Mouse (Mus musculus): ENCODE measurements around the gene Ddt. TPM values are rescaled to one million over a fixed set of nuclear protein-coding genes. Genes with fewer than 3 reads are reported as not detected.

The Ddt gene
- polyA plus RNA-seq (2012; rRNA removed) (53.7 and 74.9 TPM in 2 replicates), polyA plus RNA-seq (2014; fragmentation: Nextera tagmentation; extraction: Ambion mirVana) (70.3 and 78.2 TPM in 2 replicates)

DNA sequence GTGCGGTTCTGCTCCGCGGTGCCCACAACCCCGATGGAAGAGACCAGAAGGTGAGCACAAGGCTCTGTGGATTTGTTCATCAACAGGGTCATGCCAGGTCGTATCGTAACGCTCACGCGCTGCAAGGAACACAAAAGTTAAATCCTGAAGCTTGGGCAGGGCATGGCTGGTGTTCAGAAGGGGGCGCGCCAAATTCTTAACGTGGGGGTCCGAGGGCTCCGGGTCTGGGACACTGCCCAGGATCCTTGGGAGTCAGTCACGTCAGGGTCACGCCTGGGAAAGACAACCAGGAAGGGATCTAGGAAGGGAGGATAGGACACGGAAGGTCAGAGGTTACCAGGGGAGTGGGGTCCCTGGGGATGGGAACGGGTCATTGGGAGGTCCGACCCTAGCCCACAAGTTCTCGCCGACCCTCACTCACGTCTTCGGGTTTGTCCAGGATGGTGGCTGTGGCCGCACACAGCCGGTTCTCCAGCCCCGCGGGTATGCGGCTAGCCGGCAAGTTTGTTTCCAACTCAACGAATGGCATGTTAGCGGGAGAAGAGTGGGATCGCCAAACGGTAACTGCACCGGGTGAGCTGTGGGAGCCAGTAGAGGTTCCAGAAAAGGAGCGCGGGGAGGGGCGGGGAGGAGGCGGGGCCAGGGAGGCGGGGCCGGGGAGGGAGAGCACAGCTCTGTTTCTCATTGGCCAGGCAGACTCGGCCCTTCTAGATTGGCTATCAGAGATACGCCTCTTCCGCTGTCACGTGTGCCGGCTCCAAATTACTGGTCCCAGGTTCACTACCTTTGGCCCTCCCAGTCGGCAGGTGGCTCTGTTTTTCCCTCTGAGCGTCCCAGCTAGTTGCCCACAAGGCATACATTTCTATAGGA lies at the start of gene Ddt:
Gene Ddt (minus strand): TSS at position 620 of the 870 bp plus-strand sequence.
- Histone ChIP-seq H3K36me3 (ENCODE audit: control insufficient read depth, insufficient read depth, low read length) (no peaks in the 10 kb centered on the region), H3K9ac (ENCODE audit: low read depth, low read length, severe bottlenecking) (peak within 1 kb of the TSS; percentile 58), H3K4me3 (replicated peaks; ENCODE audit: low read length) (peak within 1 kb of the TSS; percentile 59), H3K4me2 (replicated peaks; ENCODE audit: low read depth, low read length, severe bottlenecking) (peak within 1 kb of the TSS; percentile 71), H3K27me3 (ENCODE audit: control insufficient read depth, insufficient read depth, low read length) (no peaks in the 10 kb centered on the region), H3K9me3 (ENCODE audit: control insufficient read depth, low read length) (no peaks in the 10 kb centered on the region), H3K4me1 (ENCODE audit: control insufficient read depth, insufficient read depth, low read length) (peaks cover 11% of the 10 kb centered on the region; the same call in 1 of the 2 replicates), H3K27ac (replicated peaks; ENCODE audit: low read depth, low read length) (no peak within 1 kb of the TSS)
- DNase-seq (ENCODE audit: low spot score) = peak; percentile 94
- ATAC-seq (ENCODE audit: low FRiP score, low read depth) = peak; percentile 96
- no peak for TF ChIP-seq POLR2A (IDR thresholded peaks at IDR 0.05; ENCODE audit: borderline replicate concordance, extremely low read depth, insufficient read depth, insufficient read length)
- under 1% methylated on average over 44 of the region's 47 CpGs for WGBS

DNA sequence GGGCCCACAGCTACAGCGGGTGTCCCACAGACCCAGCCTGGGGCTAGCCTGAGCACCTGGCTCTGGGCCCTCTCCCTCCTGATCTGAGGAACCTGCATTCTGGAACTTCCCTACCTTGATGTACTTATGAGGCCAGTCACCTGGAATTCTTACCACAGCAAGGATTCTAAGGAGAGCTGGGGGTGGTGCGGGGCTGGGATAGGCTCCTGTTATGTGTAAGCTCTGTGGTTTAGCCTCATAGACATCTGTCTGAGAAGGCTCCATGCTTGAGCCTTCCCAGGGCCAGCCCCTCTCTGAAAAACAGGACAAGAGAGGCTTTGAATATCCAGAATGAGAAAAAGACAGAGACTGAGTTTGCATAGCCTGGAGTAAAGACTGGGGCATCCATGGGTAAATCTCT lies 49.2 kb upstream of the Ddt start, which contains the start of gene Gstt4:
Gene Gstt4 (minus strand): TSS at position 101 of the 400 bp plus-strand sequence.
- Histone ChIP-seq H3K9me3 (ENCODE audit: control insufficient read depth, low read length) (no peaks in the 10 kb centered on the region), H3K4me3 (replicated peaks; ENCODE audit: low read length) (no peak within 1 kb of the TSS), H3K36me3 (ENCODE audit: control insufficient read depth, insufficient read depth, low read length) (no peaks in the 10 kb centered on the region), H3K27me3 (ENCODE audit: control insufficient read depth, insufficient read depth, low read length) (no peaks in the 10 kb centered on the region), H3K27ac (replicated peaks; ENCODE audit: low read depth, low read length) (no peak within 1 kb of the TSS), H3K4me2 (replicated peaks; ENCODE audit: low read depth, low read length, severe bottlenecking) (no peak within 1 kb of the TSS), H3K9ac (ENCODE audit: low read depth, low read length, severe bottlenecking) (no peak within 1 kb of the TSS), H3K4me1 (ENCODE audit: control insufficient read depth, insufficient read depth, low read length) (peaks cover 2% of the 10 kb centered on the region; the same call in 1 of the 2 replicates)
- ATAC-seq (ENCODE audit: low FRiP score, low read depth) (no peak), DNase-seq (ENCODE audit: low spot score) (no peak)
- WGBS = 97% methylated on average over 2 of the region's 2 CpGs
- no peak for TF ChIP-seq POLR2A (IDR thresholded peaks at IDR 0.05; ENCODE audit: borderline replicate concordance, extremely low read depth, insufficient read depth, insufficient read length)

DNA sequence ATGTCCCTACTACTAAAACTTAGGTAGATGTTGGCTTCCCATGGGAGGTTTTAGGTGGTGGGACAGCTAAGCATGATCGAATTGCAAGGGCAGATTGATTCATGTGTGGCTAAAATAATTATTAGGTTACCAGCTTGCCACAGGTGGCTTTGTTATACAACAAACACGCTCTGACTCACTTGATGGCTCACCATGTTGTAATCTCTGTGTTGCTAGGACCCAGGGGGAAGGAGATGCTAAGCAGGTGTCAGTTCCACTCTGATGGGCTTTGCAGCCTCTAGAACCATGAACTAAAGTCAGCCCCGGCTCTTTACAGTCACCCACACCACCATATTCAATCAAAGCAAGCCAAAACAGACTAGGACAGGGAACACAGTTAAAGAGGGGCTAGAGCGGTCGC lies 46.7 kb upstream of the Ddt start:
- no peak for TF ChIP-seq POLR2A (IDR thresholded peaks at IDR 0.05; ENCODE audit: borderline replicate concordance, extremely low read depth, insufficient read depth, insufficient read length)
- Histone ChIP-seq H3K4me2 (replicated peaks; ENCODE audit: low read depth, low read length, severe bottlenecking) (no peak overlapping the region), H3K27ac (replicated peaks; ENCODE audit: low read depth, low read length) (no peak overlapping the region), H3K9me3 (ENCODE audit: control insufficient read depth, low read length) (no peaks in the 10 kb centered on the region), H3K36me3 (ENCODE audit: control insufficient read depth, insufficient read depth, low read length) (no peaks in the 10 kb centered on the region), H3K9ac (ENCODE audit: low read depth, low read length, severe bottlenecking) (no peak overlapping the region), H3K4me3 (replicated peaks; ENCODE audit: low read length) (no peak overlapping the region), H3K4me1 (ENCODE audit: control insufficient read depth, insufficient read depth, low read length) (no peaks in the 10 kb centered on the region), H3K27me3 (ENCODE audit: control insufficient read depth, insufficient read depth, low read length) (no peaks in the 10 kb centered on the region)
- DNase-seq (ENCODE audit: low spot score) = no peak
- WGBS = 83% methylated on average over 5 of the region's 5 CpGs
- no peak for ATAC-seq (ENCODE audit: low FRiP score, low read depth)

DNA sequence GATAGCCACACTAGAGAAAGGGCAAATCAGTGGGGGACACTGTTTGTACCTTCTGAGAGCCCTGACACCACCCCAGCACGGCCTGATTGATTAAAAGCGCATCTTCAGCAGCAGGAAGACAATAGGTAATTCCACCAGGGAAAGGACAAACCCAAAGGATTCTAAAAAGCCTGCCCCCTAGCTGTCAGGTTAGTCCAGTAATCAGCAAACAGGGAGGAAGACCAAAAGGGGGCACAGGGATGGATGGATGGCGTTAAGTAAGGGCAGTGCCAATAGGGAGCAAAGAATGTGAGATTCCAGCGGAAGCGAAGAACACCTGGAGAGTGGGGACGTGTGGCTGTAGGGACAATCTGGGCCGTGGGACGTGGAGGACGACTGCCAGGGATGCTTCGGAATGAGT lies 45.4 kb upstream of the Ddt start:
- no peak for ATAC-seq (ENCODE audit: low FRiP score, low read depth)

DNA sequence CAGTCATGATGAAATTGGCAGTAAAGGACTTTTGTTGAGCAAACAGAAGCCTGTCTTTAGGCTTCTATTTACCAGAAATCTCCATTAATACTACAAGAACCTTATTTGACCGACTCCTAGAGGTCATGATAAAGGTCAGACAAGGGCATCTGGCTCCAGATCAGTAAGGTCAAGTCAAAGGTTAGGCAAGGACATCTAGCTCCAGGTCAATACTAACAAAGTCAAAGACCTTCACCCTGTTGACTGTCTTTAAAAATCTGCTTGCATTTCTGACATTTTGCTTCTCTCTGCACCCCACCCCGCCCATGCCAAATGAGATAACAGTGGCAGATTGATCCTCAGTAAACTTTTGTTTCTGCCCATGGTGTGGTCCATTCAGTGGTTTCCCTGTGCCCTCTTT lies 31.0 kb upstream of the Ddt start:
- TF ChIP-seq POLR2A (IDR thresholded peaks at IDR 0.05; ENCODE audit: borderline replicate concordance, extremely low read depth, insufficient read depth, insufficient read length) = no peak

More for the DNA sequence above, 45.4 kb upstream of the Ddt start:
- no peak overlapping the region for H3K9ac ChIP-seq (ENCODE audit: low read depth, low read length, severe bottlenecking)
- TF ChIP-seq POLR2A (IDR thresholded peaks at IDR 0.05; ENCODE audit: borderline replicate concordance, extremely low read depth, insufficient read depth, insufficient read length) = no peak
- no peak overlapping the region for H3K27ac ChIP-seq (replicated peaks; ENCODE audit: low read depth, low read length)
- H3K4me2 ChIP-seq (replicated peaks; ENCODE audit: low read depth, low read length, severe bottlenecking) = no peak overlapping the region
- DNase-seq (ENCODE audit: low spot score) = no peak
- H3K4me1 ChIP-seq (ENCODE audit: control insufficient read depth, insufficient read depth, low read length) = no peaks in the 10 kb centered on the region
- H3K27me3 ChIP-seq (ENCODE audit: control insufficient read depth, insufficient read depth, low read length) = no peaks in the 10 kb centered on the region
- WGBS = 56% methylated on average over 10 of the region's 10 CpGs
- no peaks in the 10 kb centered on the region for H3K9me3 ChIP-seq (ENCODE audit: control insufficient read depth, low read length)
- no peak overlapping the region for H3K4me3 ChIP-seq (replicated peaks; ENCODE audit: low read length)
- H3K36me3 ChIP-seq (ENCODE audit: control insufficient read depth, insufficient read depth, low read length) = no peaks in the 10 kb centered on the region

More for the DNA sequence above, 31.0 kb upstream of the Ddt start:
- H3K4me3 ChIP-seq (replicated peaks; ENCODE audit: low read length) = no peak overlapping the region
- DNase-seq (ENCODE audit: low spot score) = no peak
- H3K27ac ChIP-seq (replicated peaks; ENCODE audit: low read depth, low read length) = no peak overlapping the region
- H3K4me2 ChIP-seq (replicated peaks; ENCODE audit: low read depth, low read length, severe bottlenecking) = no peak overlapping the region
- H3K9me3 ChIP-seq (ENCODE audit: control insufficient read depth, low read length) = no peaks in the 10 kb centered on the region
- 59% methylated on average over 2 of the region's 2 CpGs for WGBS
- no peak overlapping the region for H3K9ac ChIP-seq (ENCODE audit: low read depth, low read length, severe bottlenecking)
- no peaks in the 10 kb centered on the region for H3K4me1 ChIP-seq (ENCODE audit: control insufficient read depth, insufficient read depth, low read length)
- no peaks in the 10 kb centered on the region for H3K36me3 ChIP-seq (ENCODE audit: control insufficient read depth, insufficient read depth, low read length)
- no peak for ATAC-seq (ENCODE audit: low FRiP score, low read depth)
- no peaks in the 10 kb centered on the region for H3K27me3 ChIP-seq (ENCODE audit: control insufficient read depth, insufficient read depth, low read length)
